Mouse (Mus musculus): ENCODE results near the gene Slc25a26. TPM values are rescaled to one million over a fixed set of nuclear protein-coding genes. Genes with fewer than 3 reads are reported as not detected.
A peak's percentile ranks its signal among the peaks of the same experiment; 100 is the strongest.

Gene Slc25a26
- polyA plus RNA-seq, 1 experiment from 2014 or later: 12.5 TPM

GRCm38 (mm10) chr6:94594711-94595110 is 94.6 kb downstream of the Slc25a26 start:
- no peak for TF ChIP-seq CTCF (IDR thresholded peaks at IDR 0.05; ENCODE audit: low read depth)
- no peak overlapping the region for H3K9ac ChIP-seq (ENCODE audit: low read depth, low read length)
- no peak for DNase-seq (ENCODE audit: low spot score)

GRCm38 (mm10) chr6:94595206-94595605 is 95.1 kb downstream of the Slc25a26 start:
- no peak overlapping the region for H3K27ac ChIP-seq
- no peaks in the 10 kb centered on the region for H3K36me3 ChIP-seq (ENCODE audit: insufficient read depth, low read length)
- no peak for DNase-seq (ENCODE audit: low spot score)
- no peaks in the 10 kb centered on the region for H3K27me3 ChIP-seq (ENCODE audit: insufficient read depth, low read length)
- no peak overlapping the region for H3K4me2 ChIP-seq (ENCODE audit: low read length)
- ATAC-seq (replicated peaks; ENCODE audit: low FRiP score, low read depth): no peak
- no peaks in the 10 kb centered on the region; the same call in 1 of the 2 replicates for H3K4me1 ChIP-seq (replicated peaks; ENCODE audit: insufficient read depth, low read length)
- 68% methylated on average over 5 of the region's 5 CpGs for WGBS
- no peak for TF ChIP-seq CTCF (IDR thresholded peaks at IDR 0.05; ENCODE audit: low read depth)
- H3K9me3 ChIP-seq (replicated peaks; ENCODE audit: low read length): no peaks in the 10 kb centered on the region
- no peak overlapping the region for H3K9ac ChIP-seq (ENCODE audit: low read depth, low read length)
- H3K4me3 ChIP-seq (replicated peaks; ENCODE audit: low read depth, low read length): no peak overlapping the region

More at GRCm38 (mm10) chr6:94594711-94595110, 94.6 kb downstream of the Slc25a26 start:
- 63% methylated on average over 11 of the region's 11 CpGs for WGBS
- Histone ChIP-seq H3K4me2 (ENCODE audit: low read length) (no peak overlapping the region), H3K4me3 (replicated peaks; ENCODE audit: low read depth, low read length) (no peak overlapping the region), H3K27ac (no peak overlapping the region), H3K27me3 (ENCODE audit: insufficient read depth, low read length) (no peaks in the 10 kb centered on the region), H3K4me1 (replicated peaks; ENCODE audit: insufficient read depth, low read length) (no peaks in the 10 kb centered on the region; the same call in 1 of the 2 replicates), H3K36me3 (ENCODE audit: insufficient read depth, low read length) (no peaks in the 10 kb centered on the region), H3K9me3 (replicated peaks; ENCODE audit: low read length) (no peaks in the 10 kb centered on the region)
- ATAC-seq (replicated peaks; ENCODE audit: low FRiP score, low read depth): no peak

- Histone ChIP-seq H3K9ac (ENCODE audit: low read depth, low read length) (no peak overlapping the region), H3K9me3 (replicated peaks; ENCODE audit: low read length) (no peaks in the 10 kb centered on the region), H3K27ac (no peak overlapping the region), H3K4me2 (ENCODE audit: low read length) (no peak overlapping the region), H3K4me1 (replicated peaks; ENCODE audit: insufficient read depth, low read length) (peaks cover under 1% of the 10 kb centered on the region; the same call in 1 of the 2 replicates), H3K27me3 (ENCODE audit: insufficient read depth, low read length) (no peaks in the 10 kb centered on the region), H3K4me3 (replicated peaks; ENCODE audit: low read depth, low read length) (no peak overlapping the region), H3K36me3 (ENCODE audit: insufficient read depth, low read length) (no peaks in the 10 kb centered on the region)
- 85% methylated on average over 14 of the region's 14 CpGs for WGBS
- no peak for TF ChIP-seq CTCF (IDR thresholded peaks at IDR 0.05; ENCODE audit: low read depth)
- ATAC-seq (replicated peaks; ENCODE audit: low FRiP score, low read depth) (no peak), DNase-seq (ENCODE audit: low spot score) (peak; percentile 31)
Observed at GRCm38 (mm10) chr6:94596051-94596760, 96.1 kb downstream of the Slc25a26 start.

- H3K4me1 ChIP-seq (replicated peaks; ENCODE audit: insufficient read depth, low read length): peaks cover 5% of the 10 kb centered on the region
- no peak for ATAC-seq (replicated peaks; ENCODE audit: low FRiP score, low read depth)
- 76% methylated on average over 10 of the region's 10 CpGs for WGBS
- no peak overlapping the region for H3K27ac ChIP-seq
- no peak overlapping the region for H3K4me3 ChIP-seq (replicated peaks; ENCODE audit: low read depth, low read length)
- no peak overlapping the region for H3K4me2 ChIP-seq (ENCODE audit: low read length)
- no peak for DNase-seq (ENCODE audit: low spot score)
- no peaks in the 10 kb centered on the region for H3K9me3 ChIP-seq (replicated peaks; ENCODE audit: low read length)
- peak; percentile 49 for TF ChIP-seq CTCF (IDR thresholded peaks at IDR 0.05; ENCODE audit: low read depth)
- no peaks in the 10 kb centered on the region for H3K27me3 ChIP-seq (ENCODE audit: insufficient read depth, low read length)
- H3K36me3 ChIP-seq (ENCODE audit: insufficient read depth, low read length): no peaks in the 10 kb centered on the region
- no peak overlapping the region for H3K9ac ChIP-seq (ENCODE audit: low read depth, low read length)
Observed at GRCm38 (mm10) chr6:94596761-94597485, 96.8 kb downstream of the Slc25a26 start.

GRCm38 (mm10) chr6:94598421-94598820 is 98.3 kb downstream of the Slc25a26 start:
- no peaks in the 10 kb centered on the region for H3K36me3 ChIP-seq (ENCODE audit: insufficient read depth, low read length)
- no peak overlapping the region for H3K4me2 ChIP-seq (ENCODE audit: low read length)
- no peak for DNase-seq (ENCODE audit: low spot score)
- no peak overlapping the region for H3K27ac ChIP-seq
- ATAC-seq (replicated peaks; ENCODE audit: low FRiP score, low read depth): no peak
- no peaks in the 10 kb centered on the region for H3K27me3 ChIP-seq (ENCODE audit: insufficient read depth, low read length)
- H3K9ac ChIP-seq (ENCODE audit: low read depth, low read length): no peak overlapping the region
- WGBS: 80% methylated on average over 12 of the region's 12 CpGs
- no peaks in the 10 kb centered on the region for H3K9me3 ChIP-seq (replicated peaks; ENCODE audit: low read length)
- no peak for TF ChIP-seq CTCF (IDR thresholded peaks at IDR 0.05; ENCODE audit: low read depth)
- H3K4me3 ChIP-seq (replicated peaks; ENCODE audit: low read depth, low read length): no peak overlapping the region
- H3K4me1 ChIP-seq (replicated peaks; ENCODE audit: insufficient read depth, low read length): peaks cover 5% of the 10 kb centered on the region; the same call in 1 of the 2 replicates

- Histone ChIP-seq H3K9ac (ENCODE audit: low read depth, low read length) (no peak overlapping the region), H3K9me3 (replicated peaks; ENCODE audit: low read length) (no peaks in the 10 kb centered on the region), H3K27ac (no peak overlapping the region), H3K4me3 (replicated peaks; ENCODE audit: low read depth, low read length) (no peak overlapping the region), H3K4me1 (replicated peaks; ENCODE audit: insufficient read depth, low read length) (peaks cover 5% of the 10 kb centered on the region; the same call in 1 of the 2 replicates), H3K36me3 (ENCODE audit: insufficient read depth, low read length) (no peaks in the 10 kb centered on the region), H3K27me3 (ENCODE audit: insufficient read depth, low read length) (no peaks in the 10 kb centered on the region), H3K4me2 (ENCODE audit: low read length) (no peak overlapping the region)
- ATAC-seq (replicated peaks; ENCODE audit: low FRiP score, low read depth) (no peak), DNase-seq (ENCODE audit: low spot score) (no peak)
- no peak for TF ChIP-seq CTCF (IDR thresholded peaks at IDR 0.05; ENCODE audit: low read depth)
- WGBS: 92% methylated on average over 13 of the region's 13 CpGs
Observed at GRCm38 (mm10) chr6:94599016-94599415, 98.9 kb downstream of the Slc25a26 start.
